Mouse (Mus musculus): ENCODE measurements around the gene Cdc20b.

The Cdc20b gene

DNA sequence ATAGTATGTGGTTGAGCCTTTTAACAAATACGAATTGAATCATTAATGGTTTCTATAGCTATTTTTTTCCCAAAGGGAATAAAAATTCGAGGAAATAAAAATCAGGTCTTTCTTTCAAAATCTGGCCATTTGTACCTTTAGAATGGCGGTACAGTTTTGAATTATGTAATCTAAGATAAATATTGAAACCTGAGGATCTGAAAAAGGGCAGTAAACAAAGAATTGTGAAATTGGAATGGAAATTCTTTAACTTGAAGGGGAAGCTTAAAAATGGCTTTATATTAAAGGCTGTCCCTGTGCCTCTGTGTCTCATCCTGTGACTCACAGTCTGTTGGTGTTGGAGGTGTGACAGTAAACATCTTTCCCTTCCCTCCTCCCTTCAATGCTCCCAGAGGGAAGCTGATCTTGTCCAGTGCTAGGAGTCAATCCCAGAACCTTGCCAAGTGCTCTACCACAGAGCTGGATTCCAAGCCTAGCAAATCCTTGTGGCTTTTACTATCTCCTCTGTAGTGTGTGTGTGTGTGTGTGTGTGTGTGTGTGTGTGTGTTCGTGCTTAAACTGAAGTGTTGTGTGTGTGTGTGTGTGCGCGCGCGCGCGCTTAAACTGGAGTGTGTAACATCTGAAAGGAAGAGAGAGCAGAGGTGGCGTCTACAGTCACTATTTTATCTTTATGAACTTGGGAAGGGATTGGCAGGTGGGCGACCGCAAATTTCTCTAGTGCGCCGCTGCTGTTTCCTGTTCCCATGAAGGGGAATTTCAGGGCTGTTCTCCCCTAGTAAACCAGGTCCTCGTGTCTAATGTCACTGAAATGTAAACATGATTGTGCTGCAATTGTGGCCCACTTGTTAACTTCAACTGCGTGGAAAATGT, 11.4 kb upstream of the Cdc20b start:
- no peak for DNase-seq (ENCODE audit: low spot score)

DNA sequence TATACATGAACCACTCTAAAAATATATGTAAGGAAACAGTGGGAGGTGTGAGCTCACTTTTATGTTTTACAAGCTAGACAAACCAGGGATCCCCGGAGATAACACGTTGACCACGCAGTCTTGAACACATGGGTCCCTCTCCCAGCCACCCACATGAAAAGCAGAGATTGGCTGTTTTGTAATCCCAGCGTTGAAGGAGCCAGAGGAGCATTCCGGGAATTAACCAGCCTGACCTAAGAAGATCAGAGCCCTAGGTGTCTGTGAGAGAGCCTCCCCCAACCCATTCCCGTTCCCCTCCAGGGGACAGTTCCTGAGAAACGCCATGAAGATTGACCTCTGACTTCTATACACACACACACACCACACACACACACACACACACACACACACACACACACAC, 3.6 kb upstream of the Cdc20b start:
- no peak for DNase-seq (ENCODE audit: low spot score)

DNA sequence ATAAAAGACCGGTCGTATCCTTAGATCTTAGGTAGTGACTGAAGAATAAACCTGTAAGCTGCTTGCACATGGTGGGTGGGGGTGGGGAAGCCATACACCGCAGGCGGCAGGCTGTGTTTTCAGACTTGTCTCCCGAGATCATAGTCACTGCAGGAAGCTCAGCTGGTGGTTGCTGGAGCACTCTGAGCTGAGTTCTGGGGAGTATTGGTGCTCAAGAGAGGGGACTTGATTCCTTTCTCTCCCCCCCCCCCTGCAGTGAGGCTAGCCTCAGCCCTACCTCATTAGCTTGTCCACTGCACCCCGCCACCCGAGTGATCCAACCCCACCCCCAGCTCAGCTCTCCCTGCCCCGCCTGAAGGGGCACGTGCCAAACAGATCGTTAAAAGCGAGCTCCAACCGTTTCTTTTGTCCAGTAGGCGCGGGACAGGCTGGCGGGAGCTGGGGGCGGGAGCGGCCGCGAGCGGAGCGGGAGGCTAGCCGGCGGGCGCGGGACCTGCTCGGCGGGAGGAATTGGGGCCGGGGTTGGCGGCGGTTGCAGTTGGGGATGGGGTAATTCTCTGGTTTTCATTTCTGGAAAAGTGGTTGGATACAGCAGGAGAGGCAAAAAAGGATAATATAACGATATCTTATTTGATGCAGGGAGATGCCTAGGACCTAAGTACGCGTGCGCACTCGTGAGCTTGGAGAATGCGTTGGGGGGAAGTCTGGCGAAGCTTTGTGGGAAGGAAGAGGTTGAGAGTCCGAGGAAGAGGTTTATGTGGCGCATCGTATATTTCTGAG, 2.9 kb upstream of the Cdc20b start:
- peak; percentile 49 for DNase-seq (ENCODE audit: low spot score)

DNA sequence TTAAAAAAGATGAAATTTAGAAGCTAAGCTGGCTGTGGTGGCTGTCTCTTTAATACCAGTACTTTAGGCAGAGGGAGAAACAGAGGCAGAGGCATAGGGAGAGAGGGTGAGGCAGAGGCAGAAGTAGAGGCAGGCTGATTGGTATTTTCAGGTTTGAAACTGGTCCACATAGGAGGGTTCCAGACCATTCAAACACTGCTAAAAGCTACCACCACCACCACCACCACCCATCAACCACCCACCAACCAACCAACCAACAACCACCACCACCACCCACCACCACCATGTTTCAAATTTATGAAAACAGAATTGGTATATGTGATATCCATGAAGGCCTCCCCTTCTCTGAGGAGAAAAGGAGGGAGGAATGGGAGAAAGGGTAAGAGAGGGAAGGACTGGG, 2.1 kb upstream of the Cdc20b start:
- DNase-seq (ENCODE audit: low spot score): no peak

- DNase-seq (ENCODE audit: low spot score): no peak
These were observed 532 bp upstream of the Cdc20b start for GRCm38 (mm10) chr13:113034271-113034886.

GRCm38 (mm10) chr13:113035852-113036251, 941 bp downstream of the Cdc20b start:
- peak; percentile 56 for DNase-seq (ENCODE audit: low spot score)

GRCm38 (mm10) chr13:113044876-113045275, 10.0 kb downstream of the Cdc20b start:
- no peak for DNase-seq (ENCODE audit: low spot score)

- DNase-seq (ENCODE audit: low spot score): no peak
These were observed 10.7 kb downstream of the Cdc20b start for GRCm38 (mm10) chr13:113045458-113046110.

- peak; percentile 71 for DNase-seq (ENCODE audit: low spot score)
These were observed 11.4 kb downstream of the Cdc20b start, which contains the start of gene Gpx8 for GRCm38 (mm10) chr13:113046211-113046883. Gene Gpx8, minus strand, starts transcription at chr13:113046410.

GRCm38 (mm10) chr13:113047018-113047417, 12.1 kb downstream of the Cdc20b start:
- no peak for DNase-seq (ENCODE audit: low spot score)

GRCm38 (mm10) chr13:113047647-113048046, 12.7 kb downstream of the Cdc20b start:
- no peak for DNase-seq (ENCODE audit: low spot score)

GRCm38 (mm10) chr13:113054230-113054629, 19.3 kb downstream of the Cdc20b start:
- DNase-seq (ENCODE audit: low spot score): no peak

GRCm38 (mm10) chr13:113055826-113056225, 20.9 kb downstream of the Cdc20b start:
- no peak for DNase-seq (ENCODE audit: low spot score)

GRCm38 (mm10) chr13:113061746-113062145, 26.8 kb downstream of the Cdc20b start:
- DNase-seq (ENCODE audit: low spot score): no peak

- no peak for DNase-seq (ENCODE audit: low spot score)
These were observed 29.6 kb downstream of the Cdc20b start for GRCm38 (mm10) chr13:113064542-113064941.

DNA sequence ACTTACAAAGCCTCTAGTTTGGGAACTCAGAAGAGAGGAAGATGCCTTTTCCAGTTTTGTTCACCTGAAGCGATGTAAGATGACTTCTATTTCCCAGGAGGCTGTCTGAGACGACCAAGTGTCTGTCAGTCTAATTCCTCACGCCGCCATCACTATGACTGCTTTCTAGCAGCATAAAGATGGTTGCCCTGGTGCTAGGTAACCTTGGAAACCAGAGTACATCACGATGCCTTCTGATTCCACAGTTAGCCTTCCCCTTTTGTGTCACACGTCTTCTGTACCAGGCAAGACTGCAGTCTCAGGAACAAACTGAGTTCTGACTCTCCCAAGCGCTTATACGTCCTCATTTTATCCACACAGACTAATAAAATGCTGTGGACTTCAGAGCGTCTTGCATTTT, 44.1 kb downstream of the Cdc20b start:
- no peak for DNase-seq (ENCODE audit: low spot score)

GRCm38 (mm10) chr13:113082101-113082500, 47.2 kb downstream of the Cdc20b start:
- DNase-seq (ENCODE audit: low spot score): no peak

- no peak for DNase-seq (ENCODE audit: low spot score)
These were observed 49.8 kb downstream of the Cdc20b start for GRCm38 (mm10) chr13:113084732-113085131.

DNA sequence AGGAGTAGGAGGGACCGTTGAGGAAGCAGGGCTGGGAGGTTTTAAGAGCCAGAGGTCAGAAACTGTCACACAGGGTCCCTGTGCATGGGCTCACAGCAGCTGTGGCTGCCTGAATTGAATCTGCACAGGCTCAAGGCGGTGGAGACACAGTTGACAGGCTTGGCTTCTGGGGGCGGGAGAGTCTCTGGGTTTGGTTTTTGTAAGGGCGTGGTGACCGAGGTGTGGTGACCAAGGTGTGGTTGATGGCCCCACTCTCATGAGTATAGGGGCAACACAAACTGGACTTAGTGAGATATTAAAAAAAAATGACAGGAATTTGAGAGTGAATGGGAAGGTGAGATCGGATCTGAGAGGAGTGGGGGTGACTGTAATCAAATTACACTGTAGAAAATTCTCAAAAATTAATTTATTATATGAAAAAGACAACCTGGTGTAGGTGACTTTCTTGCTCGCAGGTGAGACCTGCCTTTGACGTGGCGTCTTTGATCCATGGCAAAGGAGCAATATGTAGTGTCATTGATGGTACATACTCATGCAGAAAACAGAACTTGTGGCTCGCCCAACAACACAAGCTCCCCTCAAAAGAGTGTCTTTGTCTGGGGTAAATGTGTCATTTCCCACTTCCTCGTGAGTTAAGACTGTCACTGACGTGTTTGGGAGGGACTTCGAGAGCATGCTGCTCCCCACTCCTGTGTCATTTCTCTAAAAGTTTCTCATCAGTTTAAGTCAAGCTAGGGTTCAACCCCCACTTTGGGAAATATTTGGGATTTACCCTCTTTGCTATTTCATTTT, 52.5 kb downstream of the Cdc20b start:
- no peak for DNase-seq (ENCODE audit: low spot score)

DNA sequence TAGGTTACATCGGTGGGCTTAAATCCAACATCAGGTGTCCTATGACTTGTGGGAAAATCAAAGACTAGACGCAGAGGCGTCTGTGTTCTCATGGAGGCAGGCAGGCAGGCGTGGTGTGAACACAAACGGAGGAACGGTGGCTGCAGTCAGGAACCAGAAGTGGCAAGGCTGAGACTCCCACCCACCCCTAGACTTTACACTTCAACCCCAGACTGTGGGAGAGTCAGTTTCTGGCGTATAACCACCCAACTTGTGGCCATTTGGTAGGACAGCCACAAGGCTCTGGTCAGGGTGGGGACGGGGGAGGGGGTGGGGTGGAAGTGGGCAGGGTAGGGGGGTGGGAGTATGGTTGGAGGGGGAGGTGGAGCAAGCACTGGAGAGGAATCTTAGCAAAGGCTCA, 55.6 kb downstream of the Cdc20b start:
- DNase-seq (ENCODE audit: low spot score): no peak

DNA sequence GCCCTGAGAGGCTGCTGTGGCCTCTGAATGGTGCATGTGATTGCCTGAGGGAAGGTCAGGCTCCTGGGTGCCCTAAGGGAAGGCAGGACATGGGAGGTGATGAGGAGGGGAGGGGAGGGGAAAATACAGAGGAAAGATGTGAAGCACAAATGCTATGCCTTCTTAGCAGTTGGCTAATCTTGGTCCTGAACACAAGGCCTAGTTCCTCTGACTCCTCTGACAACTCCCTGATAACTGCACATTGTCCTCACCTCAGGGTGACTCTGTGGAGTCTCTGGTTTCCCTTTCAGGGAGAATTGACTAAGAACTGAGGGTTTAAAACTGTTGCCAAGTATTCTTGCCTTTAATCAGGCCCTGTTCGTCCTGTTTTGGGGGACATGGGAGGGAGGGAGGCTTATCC, 59.7 kb downstream of the Cdc20b start:
- DNase-seq (ENCODE audit: low spot score): no peak

Data from testis, postnatal 10 days (tissue).